Mouse (Mus musculus): ENCODE results near the gene Ngly1. TPM values are rescaled to one million over a fixed set of nuclear protein-coding genes. Genes with fewer than 3 reads are reported as not detected.
A peak's percentile ranks its signal among the peaks of the same experiment; 100 is the strongest.

Ngly1 gene
- polyA plus RNA-seq, 1 experiment from 2014 or later: 18.0 TPM

GRCm38 (mm10) chr14:16243603-16244209 lies 5.4 kb upstream of the Ngly1 start:
- WGBS: 20% methylated on average over 10 of the region's 10 CpGs
- peak overlapping the region; percentile 90 for H3K27ac ChIP-seq
- H3K4me1 ChIP-seq: peaks cover 20% of the 10 kb centered on the region

DNA sequence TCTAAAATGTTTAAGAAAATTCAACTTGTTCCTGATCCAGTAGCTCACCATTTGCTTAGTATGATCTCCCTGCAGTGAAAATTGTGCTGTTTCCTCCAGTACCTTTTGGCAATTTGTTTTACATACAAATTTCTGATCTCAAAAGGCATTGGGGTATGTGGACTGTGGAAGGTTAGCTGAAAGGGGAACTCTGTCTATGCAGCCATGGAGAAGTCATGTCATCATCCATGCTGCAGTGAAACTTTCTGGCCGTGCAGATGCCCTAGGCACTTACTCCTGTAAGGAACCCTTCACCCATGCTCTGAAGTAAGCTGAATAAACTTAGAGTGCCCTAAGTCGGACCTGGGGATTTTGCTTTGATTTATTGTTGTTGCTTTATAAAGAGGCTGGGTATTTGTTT lies 4.7 kb upstream of the Ngly1 start:
- no peak overlapping the region for H3K4me3 ChIP-seq
- H3K36me3 ChIP-seq (replicated peaks): no peaks in the 10 kb centered on the region; the same call in 1 of the 2 replicates
- WGBS: 62% methylated on average over 2 of the region's 2 CpGs
- H3K27me3 ChIP-seq (ENCODE audit: poor library complexity, severe bottlenecking): no peaks in the 10 kb centered on the region
- no peak overlapping the region for H3K27ac ChIP-seq
- no peaks in the 10 kb centered on the region for H3K9me3 ChIP-seq
- DNase-seq (ENCODE audit: extremely low spot score, low spot score): no peak
- H3K4me1 ChIP-seq: peaks cover 25% of the 10 kb centered on the region

More at GRCm38 (mm10) chr14:16243603-16244209, 5.4 kb upstream of the Ngly1 start:
- Histone ChIP-seq H3K27me3 (ENCODE audit: poor library complexity, severe bottlenecking) (no peaks in the 10 kb centered on the region), H3K4me3 (peak overlapping the region; percentile 61), H3K9me3 (no peaks in the 10 kb centered on the region), H3K36me3 (replicated peaks) (no peaks in the 10 kb centered on the region; the same call in 1 of the 2 replicates)
- DNase-seq (ENCODE audit: extremely low spot score, low spot score): no peak

DNA sequence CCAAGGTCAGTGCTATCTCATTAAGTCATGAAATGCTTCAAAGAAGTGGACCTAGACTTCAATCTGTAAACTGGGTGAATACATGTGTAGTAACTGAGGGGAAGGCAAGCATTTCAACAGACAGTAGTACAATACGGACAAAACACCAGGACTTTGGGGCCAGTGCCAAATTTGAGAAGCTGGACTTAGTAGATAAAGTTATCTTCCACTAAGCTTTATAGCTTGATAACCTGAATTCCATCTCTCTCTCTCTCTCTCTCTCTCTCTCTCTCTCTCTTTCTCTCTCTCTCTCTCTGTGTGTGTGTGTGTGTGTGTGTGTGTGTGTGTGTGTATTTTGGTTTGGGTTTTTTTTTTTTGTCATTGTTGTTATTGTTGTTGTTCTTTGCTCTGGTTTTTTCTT lies 4.0 kb upstream of the Ngly1 start:
- Histone ChIP-seq H3K9me3 (no peaks in the 10 kb centered on the region), H3K4me3 (no peak overlapping the region), H3K27ac (no peak overlapping the region), H3K4me1 (peaks cover 32% of the 10 kb centered on the region), H3K27me3 (ENCODE audit: poor library complexity, severe bottlenecking) (no peaks in the 10 kb centered on the region), H3K36me3 (replicated peaks) (no peaks in the 10 kb centered on the region; the same call in 1 of the 2 replicates)
- WGBS: 80% methylated on average over 1 of the region's 1 CpGs
- no peak for DNase-seq (ENCODE audit: extremely low spot score, low spot score)

DNA sequence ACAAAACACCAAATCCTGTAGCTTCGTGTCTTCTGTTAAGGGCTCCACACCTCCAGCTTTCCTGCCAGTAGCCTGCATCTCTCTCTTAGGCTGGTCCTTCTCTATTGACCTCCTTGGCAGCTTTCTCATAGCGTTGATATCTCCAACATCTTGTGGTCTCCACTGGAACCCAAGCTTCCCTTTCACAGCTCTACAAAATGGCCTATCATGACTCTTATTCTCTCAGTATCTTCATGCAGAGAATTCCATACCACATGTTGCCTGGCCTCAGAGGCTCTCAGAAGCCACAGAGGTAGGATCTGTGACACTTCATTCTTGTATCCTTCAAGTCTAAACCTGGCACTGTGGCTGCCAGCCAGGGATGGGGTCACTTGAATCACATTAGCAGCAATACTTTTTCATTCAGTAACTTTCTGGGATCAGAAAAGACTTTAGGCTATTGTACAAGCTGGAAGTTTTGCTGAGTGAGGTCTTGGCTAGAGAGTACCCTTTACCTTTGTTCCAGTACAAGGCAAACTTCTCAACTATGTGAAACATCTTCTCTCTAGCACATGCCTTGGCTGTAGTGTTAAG lies 2.7 kb upstream of the Ngly1 start:
- no peak for DNase-seq (ENCODE audit: extremely low spot score, low spot score)
- Histone ChIP-seq H3K27ac (no peak overlapping the region), H3K9me3 (no peaks in the 10 kb centered on the region), H3K36me3 (replicated peaks) (no peaks in the 10 kb centered on the region), H3K27me3 (ENCODE audit: poor library complexity, severe bottlenecking) (no peaks in the 10 kb centered on the region), H3K4me1 (peaks cover 36% of the 10 kb centered on the region), H3K4me3 (no peak overlapping the region)
- 81% methylated on average over 2 of the region's 2 CpGs for WGBS

DNA sequence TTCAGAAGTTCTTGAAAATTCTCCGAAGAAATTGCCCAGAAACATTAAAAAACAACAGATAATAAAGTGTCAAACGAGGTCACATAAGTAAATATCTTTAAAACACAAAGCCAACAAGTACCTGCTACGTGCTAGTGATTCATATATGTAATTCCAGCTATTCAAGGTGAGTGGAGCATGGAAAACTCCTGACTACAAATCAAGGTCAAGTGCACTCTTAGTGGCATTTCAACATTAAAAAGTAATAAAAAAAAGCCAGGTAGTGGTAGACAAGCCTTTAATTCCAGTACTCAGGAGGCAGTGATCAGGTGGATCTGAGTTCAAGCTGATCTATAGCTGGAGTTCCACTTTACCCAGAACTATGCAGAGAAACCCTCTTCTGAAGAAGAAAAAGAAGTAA lies 945 bp upstream of the Ngly1 start:
- H3K4me1 ChIP-seq: peaks cover 28% of the 10 kb centered on the region
- H3K27me3 ChIP-seq (ENCODE audit: poor library complexity, severe bottlenecking): no peaks in the 10 kb centered on the region
- WGBS: 73% methylated on average over 3 of the region's 3 CpGs
- no peak overlapping the region for H3K27ac ChIP-seq
- H3K36me3 ChIP-seq (replicated peaks): no peaks in the 10 kb centered on the region
- no peaks in the 10 kb centered on the region for H3K9me3 ChIP-seq
- H3K4me3 ChIP-seq: peak overlapping the region; percentile 73; the same call in 1 of the 2 replicates
- no peak for DNase-seq (ENCODE audit: extremely low spot score, low spot score)

- H3K4me3 ChIP-seq: peak overlapping the region; percentile 73
- H3K36me3 ChIP-seq (replicated peaks): no peaks in the 10 kb centered on the region
- H3K9me3 ChIP-seq: no peaks in the 10 kb centered on the region
- peak overlapping the region; percentile 97 for H3K27ac ChIP-seq
- peaks cover 24% of the 10 kb centered on the region for H3K4me1 ChIP-seq
- DNase-seq (ENCODE audit: extremely low spot score, low spot score): no peak
- H3K27me3 ChIP-seq (ENCODE audit: poor library complexity, severe bottlenecking): no peaks in the 10 kb centered on the region
- WGBS: 18% methylated on average over 9 of the region's 9 CpGs
These were observed 400 bp upstream of the Ngly1 start for GRCm38 (mm10) chr14:16248603-16249157.

DNA sequence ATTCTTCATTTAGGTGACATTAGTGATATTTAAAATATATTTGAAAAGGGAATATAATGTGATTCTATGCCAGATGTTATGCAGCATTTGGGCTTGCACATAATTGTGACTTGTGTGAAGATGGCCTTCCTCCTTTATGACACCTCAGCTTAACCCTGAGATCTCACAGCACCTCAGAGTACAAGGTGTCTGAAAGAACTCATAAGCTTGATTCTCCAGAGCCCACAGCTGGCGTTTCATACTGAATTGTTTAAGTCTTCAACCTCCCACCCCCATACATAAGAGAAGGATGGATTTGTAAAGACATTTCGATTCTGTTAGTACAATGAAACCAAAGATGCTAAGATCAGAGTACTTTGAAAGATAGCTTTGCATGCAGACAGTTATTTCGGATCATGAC lies 1.0 kb downstream of the Ngly1 start:
- DNase-seq (ENCODE audit: extremely low spot score, low spot score): no peak
- WGBS: 77% methylated on average over 3 of the region's 3 CpGs
- Histone ChIP-seq H3K4me3 (peak overlapping the region; percentile 73), H3K36me3 (replicated peaks) (no peaks in the 10 kb centered on the region), H3K27ac (no peak overlapping the region), H3K4me1 (peaks cover 20% of the 10 kb centered on the region), H3K9me3 (no peaks in the 10 kb centered on the region), H3K27me3 (ENCODE audit: poor library complexity, severe bottlenecking) (no peaks in the 10 kb centered on the region)

- 0 out of 2 replicates have a peak, but pooled peaks cover 6% of the 10 kb centered on the region for H3K36me3 ChIP-seq (replicated peaks)
- no peaks in the 10 kb centered on the region for H3K9me3 ChIP-seq
- no peaks in the 10 kb centered on the region for H3K4me1 ChIP-seq
- H3K27ac ChIP-seq: no peak overlapping the region
- no peaks in the 10 kb centered on the region for H3K27me3 ChIP-seq (ENCODE audit: poor library complexity, severe bottlenecking)
- no peak overlapping the region for H3K4me3 ChIP-seq
- DNase-seq (ENCODE audit: extremely low spot score, low spot score): no peak
- WGBS: 91% methylated on average over 3 of the region's 3 CpGs
These were observed 6.7 kb downstream of the Ngly1 start for GRCm38 (mm10) chr14:16255745-16256144.

DNA sequence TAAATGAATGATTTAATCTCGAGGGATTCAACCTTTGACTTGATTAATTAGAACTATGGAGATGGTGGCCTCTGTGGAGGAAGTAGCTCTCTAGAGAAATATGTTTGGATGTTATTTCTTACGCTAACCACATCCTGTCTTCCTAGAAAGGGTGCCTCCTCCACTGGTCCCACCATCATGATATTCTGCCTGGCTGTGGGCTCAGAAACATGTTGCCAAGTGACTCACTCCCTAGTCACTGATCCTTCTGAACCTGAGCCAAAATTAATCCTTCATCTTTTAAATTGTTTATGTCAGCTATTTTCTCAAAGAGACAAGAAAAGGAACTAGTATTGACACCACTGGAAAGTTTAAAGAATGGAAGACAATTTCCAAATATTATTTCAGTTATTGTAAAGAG lies 7.1 kb downstream of the Ngly1 start:
- Histone ChIP-seq H3K4me3 (no peak overlapping the region), H3K27ac (no peak overlapping the region), H3K4me1 (no peaks in the 10 kb centered on the region), H3K27me3 (ENCODE audit: poor library complexity, severe bottlenecking) (no peaks in the 10 kb centered on the region), H3K9me3 (no peaks in the 10 kb centered on the region), H3K36me3 (replicated peaks) (0 out of 2 replicates have a peak, but pooled peaks cover 6% of the 10 kb centered on the region)
- DNase-seq (ENCODE audit: extremely low spot score, low spot score): no peak
- 84% methylated on average over 2 of the region's 2 CpGs for WGBS

- Histone ChIP-seq H3K36me3 (replicated peaks) (0 out of 2 replicates have a peak, but pooled peaks cover 6% of the 10 kb centered on the region), H3K9me3 (no peaks in the 10 kb centered on the region), H3K27ac (no peak overlapping the region), H3K27me3 (ENCODE audit: poor library complexity, severe bottlenecking) (no peaks in the 10 kb centered on the region), H3K4me3 (no peak overlapping the region), H3K4me1 (no peaks in the 10 kb centered on the region)
- 86% methylated on average over 6 of the region's 6 CpGs for WGBS
- no peak for DNase-seq (ENCODE audit: extremely low spot score, low spot score)
These were observed 11.5 kb downstream of the Ngly1 start for GRCm38 (mm10) chr14:16260541-16260940.

- Histone ChIP-seq H3K4me1 (no peaks in the 10 kb centered on the region), H3K36me3 (replicated peaks) (0 out of 2 replicates have a peak, but pooled peaks cover 2% of the 10 kb centered on the region), H3K4me3 (no peak overlapping the region), H3K27ac (no peak overlapping the region), H3K27me3 (ENCODE audit: poor library complexity, severe bottlenecking) (no peaks in the 10 kb centered on the region), H3K9me3 (no peaks in the 10 kb centered on the region)
- DNase-seq (ENCODE audit: extremely low spot score, low spot score): no peak
- WGBS: 81% methylated on average over 3 of the region's 3 CpGs
These were observed 12.8 kb downstream of the Ngly1 start for GRCm38 (mm10) chr14:16261869-16262268.

DNA sequence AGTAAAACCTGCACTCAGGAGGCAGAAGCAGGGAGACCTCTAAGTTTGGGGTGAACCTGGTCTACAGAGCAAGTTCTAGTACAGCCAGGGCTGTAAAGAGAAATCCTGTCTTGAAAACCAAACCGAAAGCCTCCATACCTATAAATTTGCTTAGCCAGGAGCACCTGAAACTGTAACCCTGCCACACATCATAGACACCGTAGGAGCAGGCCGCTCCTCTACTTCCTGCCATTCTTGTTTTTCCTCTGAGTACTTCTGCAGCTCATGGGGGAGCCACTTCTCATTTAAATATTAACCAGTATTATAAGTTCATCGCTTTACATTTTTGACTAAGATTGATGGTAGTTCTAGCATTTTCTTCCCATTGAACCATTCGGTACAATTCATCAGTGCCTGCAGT lies 17.9 kb downstream of the Ngly1 start:
- no peak overlapping the region for H3K27ac ChIP-seq
- H3K36me3 ChIP-seq (replicated peaks): no peaks in the 10 kb centered on the region
- H3K4me3 ChIP-seq: no peak overlapping the region
- no peak for DNase-seq (ENCODE audit: extremely low spot score, low spot score)
- WGBS: 90% methylated on average over 5 of the region's 5 CpGs
- no peaks in the 10 kb centered on the region for H3K4me1 ChIP-seq
- no peaks in the 10 kb centered on the region for H3K9me3 ChIP-seq
- no peaks in the 10 kb centered on the region for H3K27me3 ChIP-seq (ENCODE audit: poor library complexity, severe bottlenecking)

- Histone ChIP-seq H3K36me3 (replicated peaks) (no peaks in the 10 kb centered on the region), H3K27me3 (ENCODE audit: poor library complexity, severe bottlenecking) (no peaks in the 10 kb centered on the region), H3K4me1 (no peaks in the 10 kb centered on the region), H3K4me3 (no peak overlapping the region), H3K27ac (no peak overlapping the region), H3K9me3 (no peaks in the 10 kb centered on the region)
- 96% methylated on average over 2 of the region's 2 CpGs for WGBS
- no peak for DNase-seq (ENCODE audit: extremely low spot score, low spot score)
These were observed 20.7 kb downstream of the Ngly1 start for GRCm38 (mm10) chr14:16269776-16270175.

Measured in forebrain, embryonic 10.5 days (tissue).